Mouse (Mus musculus) c-Kit-negative CD71-positive TER-119-positive erythroid progenitor cells, embryonic 14.5 days (primary cell): ENCODE measurements around the gene Bst1.

Source experiments
- DNase-seq: peaks from one replicate; pipeline ENCODE4 v3.0.0-alpha.2; 2013; ENCODE audit warnings: low read depth, low spot score

Gene Bst1

GRCm38 (mm10) chr5:43818695-43819094 lies at the start of gene Bst1:
Gene Bst1, plus strand, starts transcription at chr5:43818885.
- no peak for DNase-seq

GRCm38 (mm10) chr5:43770618-43771354 lies 47.9 kb upstream of the Bst1 start:
- no peak for DNase-seq

GRCm38 (mm10) chr5:43771555-43771954 lies 47.1 kb upstream of the Bst1 start:
- no peak for DNase-seq

- no peak for DNase-seq
Measured at GRCm38 (mm10) chr5:43776407-43776806, 42.3 kb upstream of the Bst1 start.

GRCm38 (mm10) chr5:43776993-43777392 lies 41.7 kb upstream of the Bst1 start:
- DNase-seq: no peak

- no peak for DNase-seq
Measured at GRCm38 (mm10) chr5:43778583-43778982, 40.1 kb upstream of the Bst1 start.

- peak; percentile 17 for DNase-seq
Measured at GRCm38 (mm10) chr5:43781423-43781976, 37.2 kb upstream of the Bst1 start.

GRCm38 (mm10) chr5:43781977-43782930 lies 36.4 kb upstream of the Bst1 start:
- peak; percentile 66 for DNase-seq

- no peak for DNase-seq
Measured at GRCm38 (mm10) chr5:43783996-43784395, 34.7 kb upstream of the Bst1 start.

- DNase-seq: no peak
Measured at GRCm38 (mm10) chr5:43786607-43787006, 32.1 kb upstream of the Bst1 start.

- DNase-seq: no peak
Measured at GRCm38 (mm10) chr5:43787976-43788752, 30.5 kb upstream of the Bst1 start.

- no peak for DNase-seq
Measured at GRCm38 (mm10) chr5:43792354-43792753, 26.3 kb upstream of the Bst1 start.

- no peak for DNase-seq
Measured at GRCm38 (mm10) chr5:43799530-43799929, 19.2 kb upstream of the Bst1 start.

- DNase-seq: no peak
Measured at GRCm38 (mm10) chr5:43800700-43801099, 18.0 kb upstream of the Bst1 start.

GRCm38 (mm10) chr5:43801253-43801652 lies 17.4 kb upstream of the Bst1 start:
- DNase-seq: no peak

- no peak for DNase-seq
Measured at GRCm38 (mm10) chr5:43801798-43802197, 16.9 kb upstream of the Bst1 start.

- DNase-seq: no peak
Measured at GRCm38 (mm10) chr5:43805401-43805800, 13.3 kb upstream of the Bst1 start.

GRCm38 (mm10) chr5:43806340-43806739 lies 12.3 kb upstream of the Bst1 start:
- DNase-seq: no peak

- DNase-seq: no peak
Measured at GRCm38 (mm10) chr5:43806914-43807313, 11.8 kb upstream of the Bst1 start.

- DNase-seq: no peak
Measured at GRCm38 (mm10) chr5:43807744-43808696, 10.7 kb upstream of the Bst1 start.
